Mouse (Mus musculus) E14TG2a.4 (cell line): ENCODE measurements at regions not wholly inside any gene's neighbourhood (a gene's known extent, or its start where the extent isn't known, plus 50 kb on each side); places are given as distances from the start of the nearest gene placed in this dataset.

Experiments
- CTCF ChIP-seq: conservative IDR thresholded peaks from 2 replicates; pipeline ENCODE4 v1.5.1; 2014; ENCODE audit warnings: low read length
- NANOG ChIP-seq: IDR thresholded peaks from 2 replicates; pipeline ENCODE4 v1.6.1; 2014; ENCODE audit warnings: borderline replicate concordance, low read length, mixed read lengths

- TF ChIP-seq CTCF (no peak), NANOG (no peak)
These were observed 55.0 kb upstream of the Scaf11 start for GRCm38 (mm10) chr15:96515620-96516019.
